Mouse (Mus musculus) forebrain, embryonic 16.5 days (tissue): Measurements from ENCODE around the gene Ankmy1. TPM values are rescaled to one million over a fixed set of nuclear protein-coding genes. Genes with fewer than 3 reads are reported as not detected.
A peak's percentile ranks its signal among the peaks of the same experiment; 100 is the strongest.

Experiments used
- ATAC-seq: fragments of 200-750 bp; cut with Nextera tagmentation; 2 replicates; pipeline ENCODE4 v1.8.0; 2017; ENCODE audit warnings: mild to moderate bottlenecking, moderate library complexity
- H3K27ac ChIP-seq: fragments of 300-500 bp; sonication (generic); 2 replicates; pipeline ENCODE4 v1.5.1; 2014; ENCODE audit warnings: low read length, control low read depth
- H3K27me3 ChIP-seq: fragments of 300-500 bp; sonication (generic); replicated peaks from 2 replicates; pipeline ENCODE4 v1.6.1; 2014; ENCODE audit warnings: low read length; ENCODE audit not compliant: control insufficient read depth, insufficient read depth
- H3K36me3 ChIP-seq: fragments of 300-500 bp; sonication (generic); 2 replicates; pipeline ENCODE4 v1.6.1; 2014; ENCODE audit not compliant: control insufficient read depth, insufficient read depth
- H3K4me1 ChIP-seq: fragments of 300-500 bp; sonication (generic); replicated peaks from 2 replicates; pipeline ENCODE4 v1.6.1; 2014; ENCODE audit warnings: low read length; ENCODE audit not compliant: control insufficient read depth, insufficient read depth
- H3K4me2 ChIP-seq: fragments of 300-500 bp; sonication (generic); 2 replicates; pipeline ENCODE4 v1.6.1; 2014; ENCODE audit warnings: mild to moderate bottlenecking, low read length, control low read depth
- H3K4me3 ChIP-seq: fragments of 300-500 bp; sonication (generic); replicated peaks from 2 replicates; pipeline ENCODE4 v1.5.1; 2014; ENCODE audit warnings: mild to moderate bottlenecking, low read length, control low read depth
- H3K9ac ChIP-seq: fragments of 300-500 bp; sonication (generic); replicated peaks from 2 replicates; pipeline ENCODE4 v1.6.1; 2014; ENCODE audit warnings: low read depth, low read length, control low read depth
- H3K9me3 ChIP-seq: fragments of 300-500 bp; sonication (generic); 2 replicates; pipeline ENCODE4 v1.6.1; 2016; ENCODE audit warnings: low read length; ENCODE audit not compliant: control insufficient read depth
- WGBS: fragments of 180-500 bp; shearing (Covaris S2); extraction: QIAGEN DNeasy Blood & Tissue Kit; methylation state at CpG from one replicate; pipeline ENCODE4 v1.1.7; 2014; 5-methylcytosine and 5-hydroxymethylcytosine counted together
- polyA plus RNA-seq: library from polyadenylated mRNA; unstranded; fragments of >200 nt; fragmentation: Nextera tagmentation; extraction: Ambion mirVana; gene quantifications from 2 replicates; pipeline ENCODE4 v1.2.1, GENCODE M21; 2015

The Ankmy1 gene
- polyA plus RNA-seq, 1 experiment from 2014 or later: 1.1 TPM

DNA sequence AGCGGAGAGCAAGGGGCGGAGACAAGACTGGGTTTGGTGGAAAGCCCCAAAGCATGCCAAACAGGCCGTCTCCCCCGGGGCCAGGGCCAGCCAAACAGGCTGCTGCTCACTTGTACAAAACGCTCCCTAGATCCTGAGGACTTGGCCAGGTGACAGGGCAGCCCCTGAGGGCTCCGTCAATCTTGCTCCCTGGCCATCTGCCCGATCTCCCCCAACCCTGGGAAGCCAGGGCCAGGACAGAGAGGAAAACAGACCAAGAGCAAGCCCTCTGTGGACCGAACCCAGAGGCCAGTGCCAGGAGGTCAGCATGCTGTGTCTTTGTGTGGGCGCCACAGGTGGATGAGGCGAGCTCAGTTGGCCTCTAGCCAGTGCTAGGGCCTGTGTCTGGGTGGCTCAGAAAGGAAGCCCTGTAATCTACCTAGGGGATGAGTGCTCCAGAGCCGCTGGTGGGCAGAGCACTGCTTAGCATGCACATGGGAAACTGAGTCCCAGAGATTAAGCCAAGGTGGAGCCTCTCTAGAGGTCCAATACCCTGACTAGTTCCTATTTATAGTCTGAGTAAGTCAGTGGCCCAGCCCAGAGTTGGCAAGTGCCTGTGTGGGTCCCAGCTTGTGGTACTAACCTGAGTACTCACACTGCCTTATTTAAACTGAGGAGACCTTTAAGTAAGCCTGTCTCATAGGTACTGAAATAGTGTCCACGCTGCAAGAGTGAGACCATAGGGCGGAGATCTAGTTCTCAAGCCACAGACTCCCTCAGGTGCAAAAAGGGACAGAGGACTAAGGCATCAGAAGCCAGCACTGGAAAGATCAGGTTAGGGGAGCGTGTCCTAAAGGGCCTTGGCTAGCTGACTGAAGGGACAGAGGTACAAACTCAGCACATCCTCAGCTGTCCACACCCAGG is 64.5 kb downstream of the Ankmy1 start:
- ATAC-seq: peak; percentile 26; the same call in 1 of the 2 replicates
- WGBS: 41% methylated on average over 14 of the region's 14 CpGs
- Histone ChIP-seq H3K9ac (no peak overlapping the region), H3K9me3 (no peaks in the 10 kb centered on the region), H3K36me3 (no peaks in the 10 kb centered on the region), H3K4me1 (peaks cover 60% of the 10 kb centered on the region), H3K27me3 (no peaks in the 10 kb centered on the region), H3K4me3 (no peak overlapping the region), H3K4me2 (peak overlapping the region; percentile 15; the same call in 1 of the 2 replicates), H3K27ac (no peak overlapping the region)

GRCm38 (mm10) chr1:92833987-92834706 is 68.6 kb downstream of the Ankmy1 start:
- 42% methylated on average over 7 of the region's 7 CpGs for WGBS
- H3K9ac ChIP-seq: peak overlapping the region; percentile 35
- H3K36me3 ChIP-seq: no peaks in the 10 kb centered on the region
- no peak overlapping the region for H3K27ac ChIP-seq
- peak; percentile 23 for ATAC-seq
- no peaks in the 10 kb centered on the region for H3K9me3 ChIP-seq
- H3K4me1 ChIP-seq: peaks cover 61% of the 10 kb centered on the region
- H3K27me3 ChIP-seq: no peaks in the 10 kb centered on the region
- H3K4me3 ChIP-seq: peak overlapping the region; percentile 54
- peak overlapping the region; percentile 82 for H3K4me2 ChIP-seq

DNA sequence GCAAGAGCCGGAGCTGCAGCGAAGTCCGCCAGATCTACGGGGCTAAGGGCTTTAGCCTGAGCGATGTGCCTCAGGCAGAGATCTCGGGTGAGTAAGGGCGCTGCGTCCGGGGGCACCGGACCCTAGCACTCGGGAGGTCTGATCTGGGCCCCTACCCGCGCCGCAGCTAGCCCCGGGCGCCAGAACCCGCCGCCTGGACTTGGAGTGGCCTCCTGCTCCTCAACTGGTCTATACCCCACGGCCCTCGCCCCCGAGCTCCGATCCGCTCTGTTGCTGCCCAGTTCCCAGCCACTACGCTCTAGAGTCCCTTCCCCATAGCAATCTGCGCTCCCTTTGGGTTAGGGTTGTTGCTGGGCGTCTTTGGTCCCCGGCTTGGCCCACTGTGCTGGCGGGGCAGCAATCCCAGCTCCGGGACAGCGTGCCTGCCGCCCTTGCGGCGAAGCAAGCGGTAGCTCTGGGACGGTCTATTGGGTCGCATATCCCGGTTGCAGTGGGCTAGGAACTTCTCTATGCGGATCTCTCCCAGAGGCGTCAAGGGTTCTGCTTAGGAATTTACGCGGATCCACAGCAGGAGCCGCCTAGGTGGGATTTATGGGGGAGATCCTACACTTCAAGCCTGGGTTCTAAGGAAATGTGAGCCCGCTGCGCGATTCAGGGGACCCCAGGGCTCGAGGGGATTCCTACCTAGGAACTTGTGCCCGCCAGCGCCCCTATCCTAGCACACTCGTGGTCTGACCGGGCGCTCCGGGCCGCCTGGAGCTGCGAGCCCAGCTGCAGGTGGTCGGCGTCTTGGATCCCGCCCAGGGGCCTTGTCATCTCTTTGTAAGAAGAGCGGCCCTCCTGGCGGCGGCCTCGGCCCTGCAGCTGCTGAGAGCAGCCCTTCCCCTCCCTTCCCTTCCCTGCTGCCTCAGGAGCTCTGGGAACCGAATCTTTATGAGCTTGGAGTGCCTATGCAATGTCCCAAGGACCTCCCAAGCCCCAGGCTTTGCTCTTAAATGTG is 70.4 kb downstream of the Ankmy1 start:
- no peaks in the 10 kb centered on the region for H3K9me3 ChIP-seq
- H3K27me3 ChIP-seq: no peaks in the 10 kb centered on the region
- H3K36me3 ChIP-seq: no peaks in the 10 kb centered on the region
- peak overlapping the region; percentile 92 for H3K27ac ChIP-seq
- peaks cover 43% of the 10 kb centered on the region for H3K4me1 ChIP-seq
- H3K4me2 ChIP-seq: peak overlapping the region; percentile 82
- peak; percentile 30 for ATAC-seq
- WGBS: under 1% methylated on average over 62 of the region's 62 CpGs
- H3K9ac ChIP-seq: peak overlapping the region; percentile 96
- H3K4me3 ChIP-seq: peak overlapping the region; percentile 54

- peak within 1 kb of the TSS; percentile 82 for H3K4me2 ChIP-seq
- peaks cover 37% of the 10 kb centered on the region for H3K4me1 ChIP-seq
- no peaks in the 10 kb centered on the region for H3K9me3 ChIP-seq
- H3K9ac ChIP-seq: peak within 1 kb of the TSS; percentile 96
- peak within 1 kb of the TSS; percentile 54 for H3K4me3 ChIP-seq
- peak within 1 kb of the TSS; percentile 92 for H3K27ac ChIP-seq
- no peaks in the 10 kb centered on the region for H3K27me3 ChIP-seq
- no peaks in the 10 kb centered on the region for H3K36me3 ChIP-seq
- peak; percentile 78 for ATAC-seq
- WGBS: under 1% methylated on average over 48 of the region's 99 CpGs
Observed at GRCm38 (mm10) chr1:92831188-92832001, 71.3 kb downstream of the Ankmy1 start, which contains the start of gene Gpc1. Gene Gpc1 (plus strand): TSS chr1:92831645.

GRCm38 (mm10) chr1:92830626-92831187 is 72.0 kb downstream of the Ankmy1 start:
- no peak for ATAC-seq
- H3K27me3 ChIP-seq: no peaks in the 10 kb centered on the region

DNA sequence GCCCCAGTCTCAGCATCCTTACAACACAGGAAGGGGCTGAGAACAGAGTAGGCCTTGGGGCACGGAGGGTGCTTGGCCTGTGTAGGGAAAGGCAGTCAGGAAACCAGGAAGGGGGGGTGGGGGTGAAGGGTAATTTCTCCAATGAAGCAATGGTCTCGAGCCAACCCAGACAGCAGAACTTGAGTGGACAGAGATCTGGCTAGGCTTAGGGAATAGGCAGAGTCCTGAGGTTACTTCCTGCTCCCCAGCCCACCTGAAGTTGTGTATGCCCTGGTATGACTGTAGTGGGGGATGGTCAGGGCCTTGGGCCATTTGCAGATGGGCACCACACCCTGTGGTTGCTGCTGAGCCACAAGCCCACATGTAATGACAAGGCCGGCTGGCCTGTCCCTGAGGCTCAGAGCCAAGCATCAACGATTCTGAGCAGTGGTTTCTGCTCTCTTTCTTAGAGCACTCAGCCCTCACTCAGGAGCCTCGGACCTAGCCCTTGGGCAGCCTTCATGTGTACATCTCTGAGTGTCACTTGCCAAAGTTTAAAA is 86.9 kb downstream of the Ankmy1 start:
- no peak overlapping the region for H3K27ac ChIP-seq
- H3K27me3 ChIP-seq: no peaks in the 10 kb centered on the region
- ATAC-seq: no peak

More at GRCm38 (mm10) chr1:92830626-92831187, 72.0 kb downstream of the Ankmy1 start:
- no peaks in the 10 kb centered on the region for H3K36me3 ChIP-seq
- peak overlapping the region; percentile 54 for H3K4me3 ChIP-seq
- H3K27ac ChIP-seq: peak overlapping the region; percentile 92
- peak overlapping the region; percentile 82 for H3K4me2 ChIP-seq
- peaks cover 34% of the 10 kb centered on the region for H3K4me1 ChIP-seq
- H3K9ac ChIP-seq: peak overlapping the region; percentile 96
- H3K9me3 ChIP-seq: no peaks in the 10 kb centered on the region
- 5% methylated on average over 13 of the region's 13 CpGs for WGBS

GRCm38 (mm10) chr1:92815100-92815499 is 87.6 kb downstream of the Ankmy1 start:
- Histone ChIP-seq H3K9ac (no peak overlapping the region), H3K27ac (no peak overlapping the region), H3K4me3 (no peak overlapping the region), H3K4me1 (no peaks in the 10 kb centered on the region), H3K4me2 (no peak overlapping the region), H3K36me3 (no peaks in the 10 kb centered on the region), H3K9me3 (no peaks in the 10 kb centered on the region), H3K27me3 (no peaks in the 10 kb centered on the region)
- no peak for ATAC-seq
- 54% methylated on average over 9 of the region's 9 CpGs for WGBS

More for the DNA sequence above, 86.9 kb downstream of the Ankmy1 start:
- Histone ChIP-seq H3K4me2 (no peak overlapping the region), H3K4me1 (no peaks in the 10 kb centered on the region), H3K9me3 (no peaks in the 10 kb centered on the region), H3K9ac (no peak overlapping the region), H3K4me3 (no peak overlapping the region), H3K36me3 (no peaks in the 10 kb centered on the region)
- WGBS: 84% methylated on average over 5 of the region's 5 CpGs

GRCm38 (mm10) chr1:92814319-92814718 is 88.4 kb downstream of the Ankmy1 start:
- no peaks in the 10 kb centered on the region for H3K4me1 ChIP-seq
- H3K9ac ChIP-seq: no peak overlapping the region
- 82% methylated on average over 5 of the region's 5 CpGs for WGBS
- H3K4me3 ChIP-seq: no peak overlapping the region
- ATAC-seq: no peak
- no peaks in the 10 kb centered on the region for H3K27me3 ChIP-seq
- no peak overlapping the region for H3K4me2 ChIP-seq
- no peaks in the 10 kb centered on the region for H3K36me3 ChIP-seq
- H3K27ac ChIP-seq: no peak overlapping the region
- H3K9me3 ChIP-seq: no peaks in the 10 kb centered on the region
